Mouse (Mus musculus) embryonic facial prominence, embryonic 12.5 days (tissue): ENCODE measurements around the gene Tgm2. TPM values are rescaled to one million over a fixed set of nuclear protein-coding genes. Genes with fewer than 3 reads are reported as not detected.

Experiments
- ATAC-seq: fragments of 200-750 bp; cut with Nextera tagmentation; 2 replicates; pipeline ENCODE4 v1.8.0; 2017; ENCODE audit not compliant: insufficient number of reproducible peaks, insufficient read depth, low FRiP score, low TSS enrichment
- H3K27ac ChIP-seq: fragments of 300-500 bp; sonication (generic); 2 replicates; pipeline ENCODE4 v1.5.1; 2016; ENCODE audit warnings: mild to moderate bottlenecking
- H3K27me3 ChIP-seq: fragments of 300-500 bp; sonication (generic); 2 replicates; pipeline ENCODE4 v1.6.1; 2016; ENCODE audit warnings: mild to moderate bottlenecking, moderate library complexity
- H3K36me3 ChIP-seq: fragments of 300-500 bp; sonication (generic); 2 replicates; pipeline ENCODE4 v1.6.1; 2016; ENCODE audit warnings: mild to moderate bottlenecking
- H3K4me1 ChIP-seq: fragments of 300-500 bp; sonication (generic); 2 replicates; pipeline ENCODE4 v1.6.1; 2016
- H3K4me2 ChIP-seq: fragments of 300-500 bp; sonication (generic); replicated peaks from 2 replicates; pipeline ENCODE4 v1.6.1; 2016; ENCODE audit warnings: mild to moderate bottlenecking, moderate library complexity
- H3K4me3 ChIP-seq: fragments of 300-500 bp; sonication (generic); 2 replicates; pipeline ENCODE4 v1.5.1; 2016; ENCODE audit warnings: mild to moderate bottlenecking
- H3K9ac ChIP-seq: fragments of 300-500 bp; sonication (generic); 2 replicates; pipeline ENCODE4 v1.6.1; 2016; ENCODE audit warnings: mild to moderate bottlenecking, moderate library complexity
- H3K9me3 ChIP-seq: fragments of 300-500 bp; sonication (generic); 2 replicates; pipeline ENCODE4 v1.6.1; 2016; ENCODE audit warnings: mild to moderate bottlenecking, moderate library complexity
- WGBS: fragments of 180-500 bp; shearing (Covaris S2); methylation state at CpG from one replicate; pipeline ENCODE4 v1.1.7; 2016; 5-methylcytosine and 5-hydroxymethylcytosine counted together
- polyA plus RNA-seq: library from polyadenylated mRNA; unstranded; fragments of >200 nt; fragmentation: Nextera tagmentation; extraction: Ambion mirVana; gene quantifications from 2 replicates; pipeline ENCODE4 v1.2.1, GENCODE M21; 2016

Gene Tgm2
- polyA plus RNA-seq, 1 experiment from 2014 or later = 7.7 TPM

GRCm38 (mm10) chr2:158139628-158140027 is 6.6 kb downstream of the Tgm2 start:
- no peaks in the 10 kb centered on the region for H3K9me3 ChIP-seq
- H3K4me2 ChIP-seq = no peak overlapping the region
- WGBS = 31% methylated on average over 7 of the region's 7 CpGs
- H3K36me3 ChIP-seq = no peaks in the 10 kb centered on the region
- H3K4me3 ChIP-seq = no peak overlapping the region
- H3K4me1 ChIP-seq = peaks cover 27% of the 10 kb centered on the region; the same call in 1 of the 2 replicates
- H3K27ac ChIP-seq = peak overlapping the region; percentile 32; the same call in 1 of the 2 replicates
- no peak for ATAC-seq
- no peaks in the 10 kb centered on the region for H3K27me3 ChIP-seq
- no peak overlapping the region for H3K9ac ChIP-seq

- H3K9me3 ChIP-seq = no peaks in the 10 kb centered on the region
- H3K4me1 ChIP-seq = peaks cover 27% of the 10 kb centered on the region; the same call in 1 of the 2 replicates
- no peaks in the 10 kb centered on the region for H3K36me3 ChIP-seq
- no peaks in the 10 kb centered on the region for H3K27me3 ChIP-seq
- H3K4me3 ChIP-seq = no peak overlapping the region
- H3K9ac ChIP-seq = no peak overlapping the region
- no peak for ATAC-seq
- H3K4me2 ChIP-seq = no peak overlapping the region
- 93% methylated on average over 9 of the region's 9 CpGs for WGBS
- H3K27ac ChIP-seq = no peak overlapping the region
These were observed 7.5 kb downstream of the Tgm2 start for GRCm38 (mm10) chr2:158138778-158139177.

- WGBS = 81% methylated on average over 12 of the region's 12 CpGs
- no peak overlapping the region for H3K9ac ChIP-seq
- peaks cover 21% of the 10 kb centered on the region; the same call in 1 of the 2 replicates for H3K4me1 ChIP-seq
- no peak overlapping the region for H3K4me3 ChIP-seq
- H3K36me3 ChIP-seq = no peaks in the 10 kb centered on the region
- no peak overlapping the region for H3K4me2 ChIP-seq
- no peaks in the 10 kb centered on the region for H3K27me3 ChIP-seq
- H3K27ac ChIP-seq = no peak overlapping the region
- ATAC-seq = no peak
- no peaks in the 10 kb centered on the region for H3K9me3 ChIP-seq
These were observed 8.5 kb downstream of the Tgm2 start for GRCm38 (mm10) chr2:158137771-158138170.

GRCm38 (mm10) chr2:158136205-158136604 is 10.0 kb downstream of the Tgm2 start:
- no peaks in the 10 kb centered on the region for H3K9me3 ChIP-seq
- no peak overlapping the region for H3K27ac ChIP-seq
- no peaks in the 10 kb centered on the region for H3K27me3 ChIP-seq
- WGBS = 40% methylated on average over 7 of the region's 7 CpGs
- H3K4me3 ChIP-seq = no peak overlapping the region
- H3K4me2 ChIP-seq = no peak overlapping the region
- H3K4me1 ChIP-seq = peaks cover 21% of the 10 kb centered on the region; the same call in 1 of the 2 replicates
- ATAC-seq = no peak
- no peaks in the 10 kb centered on the region for H3K36me3 ChIP-seq
- H3K9ac ChIP-seq = no peak overlapping the region

GRCm38 (mm10) chr2:158133050-158133449 is 13.2 kb downstream of the Tgm2 start:
- Histone ChIP-seq H3K4me1 (peaks cover 16% of the 10 kb centered on the region), H3K4me2 (no peak overlapping the region), H3K9me3 (no peaks in the 10 kb centered on the region), H3K4me3 (no peak overlapping the region), H3K36me3 (no peaks in the 10 kb centered on the region), H3K27ac (no peak overlapping the region), H3K27me3 (no peaks in the 10 kb centered on the region), H3K9ac (no peak overlapping the region)
- WGBS = 80% methylated on average over 6 of the region's 6 CpGs
- no peak for ATAC-seq

GRCm38 (mm10) chr2:158132320-158132719 is 13.9 kb downstream of the Tgm2 start:
- H3K36me3 ChIP-seq = no peaks in the 10 kb centered on the region
- peaks cover 16% of the 10 kb centered on the region for H3K4me1 ChIP-seq
- WGBS = 86% methylated on average over 10 of the region's 10 CpGs
- no peaks in the 10 kb centered on the region for H3K9me3 ChIP-seq
- H3K9ac ChIP-seq = no peak overlapping the region
- no peak overlapping the region for H3K4me2 ChIP-seq
- no peak overlapping the region for H3K4me3 ChIP-seq
- H3K27me3 ChIP-seq = no peaks in the 10 kb centered on the region
- no peak for ATAC-seq
- no peak overlapping the region for H3K27ac ChIP-seq

- Histone ChIP-seq H3K4me3 (no peak overlapping the region), H3K27me3 (no peaks in the 10 kb centered on the region), H3K9me3 (no peaks in the 10 kb centered on the region), H3K27ac (no peak overlapping the region), H3K4me2 (no peak overlapping the region), H3K9ac (no peak overlapping the region), H3K4me1 (peaks cover 16% of the 10 kb centered on the region), H3K36me3 (no peaks in the 10 kb centered on the region)
- ATAC-seq = no peak
- WGBS = 89% methylated on average over 13 of the region's 13 CpGs
These were observed 14.9 kb downstream of the Tgm2 start for GRCm38 (mm10) chr2:158131197-158131835.

GRCm38 (mm10) chr2:158130391-158130986 is 15.7 kb downstream of the Tgm2 start:
- H3K27ac ChIP-seq = no peak overlapping the region
- no peak overlapping the region for H3K4me2 ChIP-seq
- H3K27me3 ChIP-seq = no peaks in the 10 kb centered on the region
- H3K9ac ChIP-seq = no peak overlapping the region
- 51% methylated on average over 5 of the region's 5 CpGs for WGBS
- no peak overlapping the region for H3K4me3 ChIP-seq
- H3K9me3 ChIP-seq = no peaks in the 10 kb centered on the region
- H3K4me1 ChIP-seq = peaks cover 13% of the 10 kb centered on the region
- no peak for ATAC-seq
- H3K36me3 ChIP-seq = no peaks in the 10 kb centered on the region

- Histone ChIP-seq H3K27ac (no peak overlapping the region), H3K4me2 (no peak overlapping the region), H3K9ac (no peak overlapping the region), H3K4me1 (peaks cover 13% of the 10 kb centered on the region), H3K9me3 (no peaks in the 10 kb centered on the region), H3K36me3 (no peaks in the 10 kb centered on the region), H3K4me3 (no peak overlapping the region), H3K27me3 (no peaks in the 10 kb centered on the region)
- ATAC-seq = no peak
- WGBS = 84% methylated on average over 16 of the region's 16 CpGs
These were observed 16.8 kb downstream of the Tgm2 start for GRCm38 (mm10) chr2:158129291-158130002.

GRCm38 (mm10) chr2:158128461-158129130 is 17.6 kb downstream of the Tgm2 start:
- Histone ChIP-seq H3K27me3 (no peaks in the 10 kb centered on the region), H3K4me3 (no peak overlapping the region), H3K4me1 (peaks cover 13% of the 10 kb centered on the region), H3K9ac (no peak overlapping the region), H3K27ac (no peak overlapping the region), H3K4me2 (no peak overlapping the region), H3K9me3 (no peaks in the 10 kb centered on the region), H3K36me3 (no peaks in the 10 kb centered on the region)
- WGBS = 81% methylated on average over 8 of the region's 8 CpGs
- ATAC-seq = no peak

- Histone ChIP-seq H3K4me3 (no peak overlapping the region), H3K9ac (no peak overlapping the region), H3K27ac (no peak overlapping the region), H3K36me3 (no peaks in the 10 kb centered on the region), H3K4me2 (no peak overlapping the region), H3K9me3 (no peaks in the 10 kb centered on the region), H3K27me3 (no peaks in the 10 kb centered on the region), H3K4me1 (peaks cover 13% of the 10 kb centered on the region)
- ATAC-seq = no peak
- 82% methylated on average over 7 of the region's 7 CpGs for WGBS
These were observed 18.4 kb downstream of the Tgm2 start for GRCm38 (mm10) chr2:158127872-158128271.
